Mouse (Mus musculus) cerebellum, postnatal 36 days (tissue): ENCODE data around the gene Bad.

Experiments used
- DNase-seq, 2 experiments: peaks; one replicate each; pipeline ENCODE4 v3.0.0; 2021 to 2022; ENCODE audit warnings: mixed read lengths in 2 of 2

The Bad gene

GRCm38 (mm10) chr19:6936299-6936698 is 5.4 kb upstream of the Bad start:
- no peak for DNase-seq

DNA sequence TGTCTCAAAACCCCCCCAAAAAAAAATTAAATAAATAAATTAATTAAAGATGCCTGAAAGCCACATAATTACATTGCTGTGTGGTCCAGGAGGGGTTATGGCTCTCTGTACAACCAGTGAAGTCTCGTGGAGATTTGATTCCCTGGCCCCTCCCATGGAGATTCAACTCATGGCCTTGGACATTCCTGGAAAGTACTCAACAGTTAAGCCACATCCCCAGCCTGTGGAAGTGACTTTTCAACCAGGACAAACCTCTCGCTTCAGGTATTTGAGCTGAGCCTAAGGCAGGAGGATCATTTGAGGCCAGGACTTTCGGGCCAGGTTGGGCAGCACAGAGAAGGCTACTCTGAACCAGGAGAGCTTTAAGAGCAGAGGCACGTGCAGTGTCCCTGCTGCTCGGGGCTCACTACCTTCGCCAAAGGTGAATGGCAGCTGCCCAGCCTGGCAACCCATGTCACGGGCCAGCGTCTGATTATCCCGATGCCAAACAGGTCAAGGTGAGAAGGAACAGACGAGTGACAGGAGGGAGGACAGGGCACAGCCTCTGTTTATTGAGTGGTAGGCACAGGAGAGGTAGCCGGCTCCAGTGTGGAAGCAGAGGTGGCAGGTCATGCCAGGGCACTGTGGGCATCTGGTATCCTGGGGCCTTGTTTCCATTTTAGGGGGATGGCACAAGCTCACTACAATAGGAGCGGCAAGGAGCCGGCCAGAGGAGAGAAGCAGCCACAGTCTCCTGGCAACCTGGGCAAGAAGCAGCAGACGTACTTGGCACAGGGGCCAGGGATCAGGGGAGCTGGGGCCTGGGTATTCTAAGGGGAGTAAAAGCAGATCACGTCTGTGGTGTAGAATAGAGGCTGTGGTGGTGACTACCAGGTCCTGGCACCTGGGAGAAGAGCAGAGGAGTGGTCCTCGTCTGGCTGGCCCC is 3.9 kb upstream of the Bad start:
- peak; percentile 59 to 66 for DNase-seq

DNA sequence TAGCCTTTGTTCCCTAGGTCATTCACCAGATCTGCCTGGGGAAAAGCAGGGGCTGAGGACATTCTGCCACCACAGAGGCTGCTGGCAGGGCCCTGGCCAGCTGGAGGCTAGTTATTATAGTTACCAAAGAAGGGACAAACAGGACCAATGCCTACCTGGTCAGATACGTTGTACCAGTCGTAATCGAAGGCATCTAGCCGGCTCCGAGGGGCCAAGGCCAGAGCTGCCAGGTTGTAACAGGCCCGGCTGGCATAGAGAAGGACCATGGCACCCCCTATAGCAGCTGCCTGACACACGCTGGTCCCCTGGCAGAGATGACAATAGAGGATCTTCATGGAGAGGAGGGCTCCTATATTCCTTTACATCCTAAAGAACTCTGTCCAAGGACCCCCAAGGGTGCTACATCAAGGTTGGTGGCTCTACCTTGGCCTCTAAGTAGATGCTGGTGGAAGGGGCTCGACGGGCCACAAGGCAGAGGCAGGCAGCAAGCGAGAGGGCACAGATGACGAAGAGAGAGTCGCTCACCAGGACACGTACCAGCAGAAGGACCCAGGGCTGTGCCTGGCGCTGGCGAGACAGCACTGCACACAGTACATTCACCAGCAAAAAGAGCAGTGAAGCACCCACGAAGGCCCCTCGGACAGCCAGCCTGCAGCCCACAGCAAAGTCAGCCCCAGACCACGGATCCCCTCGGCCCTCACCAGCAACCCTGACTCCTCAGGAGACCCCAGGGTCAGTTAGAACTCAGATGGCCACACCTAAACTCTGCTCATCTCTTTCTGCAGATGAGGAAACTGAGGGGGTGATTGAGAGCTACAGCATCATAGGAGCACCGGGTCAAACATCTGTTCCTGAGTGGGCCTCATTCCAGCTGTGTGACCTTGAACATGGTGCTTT is 2.3 kb upstream of the Bad start:
- DNase-seq, result no peak

DNA sequence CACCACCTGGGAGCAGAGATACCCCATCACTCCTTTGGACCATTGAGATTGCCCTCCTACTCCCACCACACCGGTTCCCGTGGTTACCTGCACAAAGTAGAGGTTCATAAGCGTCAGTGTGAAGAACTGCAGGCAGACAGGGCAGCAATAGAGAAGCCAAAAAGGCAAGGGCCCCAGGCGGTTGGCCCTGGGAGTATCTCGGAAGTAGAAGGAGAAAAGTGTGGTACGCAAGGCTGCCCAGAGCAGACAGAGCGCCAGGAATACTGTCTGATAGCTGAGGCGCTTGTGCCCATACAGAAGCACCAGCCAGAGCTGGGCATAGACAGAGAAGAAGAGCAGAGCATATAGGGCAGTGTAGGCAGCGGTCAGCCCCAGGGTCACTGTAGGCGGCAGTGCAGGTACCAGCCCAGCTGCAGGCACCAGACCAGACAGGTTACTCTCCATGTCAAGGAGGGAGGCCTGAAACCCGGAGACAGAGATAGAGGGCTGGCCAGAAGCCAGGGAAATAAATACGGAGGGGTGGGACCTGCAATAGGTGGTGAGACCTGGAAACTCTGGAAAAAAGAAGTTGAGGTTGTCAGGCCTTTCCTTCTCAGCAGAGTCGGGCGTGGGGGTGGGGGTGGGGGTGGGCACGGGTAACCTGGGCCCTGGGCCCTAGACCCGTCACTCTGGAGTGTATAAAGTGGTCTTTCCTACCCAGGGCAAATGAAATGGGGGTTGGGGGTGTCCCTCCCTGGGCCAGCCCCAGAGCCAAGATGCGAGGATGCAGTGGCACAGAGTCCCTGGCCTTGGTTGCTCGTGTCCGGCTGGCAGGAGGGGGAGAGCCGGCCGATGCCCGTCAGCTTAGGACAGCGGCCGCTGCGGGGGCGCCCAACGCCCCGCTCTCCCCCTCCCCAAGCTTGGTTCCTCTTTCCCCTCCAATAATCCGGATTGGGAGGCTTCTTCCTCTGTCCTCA is 987 bp upstream of the Bad start:
- no peak for DNase-seq

- peak; percentile 90 to 94 for DNase-seq
Measured at GRCm38 (mm10) chr19:6942249-6942691, 609 bp downstream of the Bad start, which contains the start of gene Gpr137. Gpr137 (minus strand) TSS chr19:6942480.

DNA sequence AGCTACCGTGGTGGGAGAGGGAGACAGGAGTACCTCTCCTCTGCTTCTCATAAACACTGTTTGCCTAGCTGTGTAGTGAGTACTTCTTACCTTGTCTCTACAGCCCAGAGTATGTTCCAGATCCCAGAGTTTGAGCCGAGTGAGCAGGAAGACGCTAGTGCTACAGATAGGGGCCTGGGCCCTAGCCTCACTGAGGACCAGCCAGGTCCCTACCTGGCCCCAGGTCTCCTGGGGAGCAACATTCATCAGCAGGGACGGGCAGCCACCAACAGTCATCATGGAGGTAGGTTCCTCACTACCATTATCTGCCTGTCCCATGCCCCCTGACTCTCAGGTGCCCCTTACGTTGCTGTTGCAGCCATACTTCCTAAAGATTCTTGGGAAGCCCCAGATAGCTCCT is 1.1 kb downstream of the Bad start:
- no peak for DNase-seq

DNA sequence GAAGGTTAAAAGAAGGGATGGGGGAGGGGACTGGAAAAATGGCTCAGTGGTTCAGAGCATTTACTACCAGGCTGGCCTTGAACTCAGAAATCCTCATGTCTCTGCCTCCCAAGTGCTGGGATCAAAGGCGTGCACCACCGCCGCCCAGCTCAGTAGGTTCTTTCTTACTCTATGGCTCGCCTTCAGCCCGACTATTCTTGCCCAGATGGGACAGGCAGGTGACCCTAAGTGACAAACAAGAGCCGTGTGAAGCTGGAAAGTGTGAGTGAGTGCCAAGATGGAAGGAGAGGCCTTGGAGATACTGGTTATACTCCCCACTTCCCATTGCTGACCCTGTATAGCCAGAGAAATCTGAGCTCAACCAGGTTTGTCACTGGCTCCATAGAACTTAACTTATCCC is 2.0 kb downstream of the Bad start:
- DNase-seq, result no peak

DNA sequence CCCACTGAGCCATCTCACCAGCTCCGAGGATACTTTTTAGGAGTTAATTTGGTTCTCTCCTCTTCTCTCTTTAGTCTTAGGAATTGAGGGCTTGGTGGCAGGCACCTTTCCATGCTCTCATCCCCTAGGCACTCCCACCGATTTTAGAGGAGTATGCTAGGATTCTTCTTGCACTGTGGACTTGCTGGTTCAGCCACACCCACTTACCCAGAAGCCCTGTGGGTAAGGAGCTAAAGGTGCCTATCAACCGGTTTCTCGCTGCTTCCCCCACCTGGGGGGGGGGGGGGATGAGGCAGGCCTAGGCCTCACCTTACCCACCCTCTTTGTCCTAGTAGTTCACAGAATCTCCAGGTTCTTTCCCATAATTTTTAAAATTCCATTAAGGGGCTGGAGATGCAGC is 6.1 kb downstream of the Bad start:
- no peak for DNase-seq

- DNase-seq, result peak; percentile 80 to 84
Measured at GRCm38 (mm10) chr19:6948186-6948585, 6.5 kb downstream of the Bad start.

DNA sequence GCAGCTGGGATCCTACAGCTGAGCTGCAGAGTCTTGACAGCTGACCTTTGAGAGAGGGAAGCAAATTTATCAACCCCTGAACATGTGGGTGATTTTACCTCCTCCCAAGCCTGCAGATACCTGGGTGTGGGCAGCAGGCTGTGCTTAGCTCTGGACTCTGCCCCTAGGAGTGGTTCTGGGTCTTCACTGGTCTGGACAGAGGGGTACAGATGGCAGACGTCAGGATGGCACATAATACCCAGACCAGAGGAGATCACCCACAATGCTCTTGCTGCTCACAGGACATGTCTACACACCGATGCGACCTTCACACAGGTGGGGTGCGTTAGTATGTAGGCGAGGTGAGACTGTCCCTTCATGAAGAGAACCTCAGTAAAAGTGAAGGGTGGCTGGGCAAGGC is 7.9 kb downstream of the Bad start:
- DNase-seq, result no peak

DNA sequence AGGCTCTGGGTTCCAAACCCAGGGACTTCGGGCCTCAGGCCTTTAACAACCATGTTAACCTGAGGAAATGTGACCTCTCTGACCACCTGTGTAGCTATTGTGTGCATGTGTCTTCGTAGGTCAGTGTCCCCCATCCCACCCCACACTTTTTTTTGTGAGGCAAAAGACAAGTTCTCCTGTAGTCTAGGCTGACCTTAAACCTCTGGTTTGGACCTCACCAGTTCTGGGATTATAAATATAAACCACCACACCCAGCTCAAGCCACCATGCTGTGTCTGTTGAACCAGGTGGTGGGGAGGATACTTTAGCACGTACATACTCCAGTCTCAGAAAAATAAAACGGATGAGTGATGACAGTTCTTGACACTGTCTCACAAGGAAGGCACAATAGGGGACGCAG is 8.3 kb downstream of the Bad start:
- DNase-seq, result no peak

DNA sequence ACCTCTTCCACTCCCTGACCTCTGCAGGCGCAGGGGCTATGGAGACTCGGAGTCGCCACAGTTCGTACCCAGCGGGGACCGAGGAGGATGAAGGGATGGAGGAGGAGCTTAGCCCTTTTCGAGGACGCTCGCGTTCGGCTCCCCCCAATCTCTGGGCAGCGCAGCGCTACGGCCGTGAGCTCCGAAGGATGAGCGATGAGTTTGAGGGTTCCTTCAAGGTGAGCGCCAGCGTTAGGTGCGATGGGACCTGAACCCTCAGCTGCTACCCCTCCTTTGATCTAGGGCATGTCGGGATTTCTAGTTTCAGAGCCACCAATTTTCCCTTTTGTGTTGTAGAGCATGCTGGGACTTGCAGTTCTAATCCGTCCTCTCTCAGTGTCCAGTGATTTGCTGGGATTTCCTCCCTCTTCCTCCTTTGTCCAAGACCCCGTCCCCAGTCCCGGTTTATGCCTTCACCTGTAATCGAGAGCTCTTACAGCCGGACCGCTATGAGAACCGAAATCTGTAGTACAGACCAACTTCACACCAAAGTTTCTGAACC is 9.0 kb downstream of the Bad start:
- DNase-seq, result peak; percentile 56 to 69

DNA sequence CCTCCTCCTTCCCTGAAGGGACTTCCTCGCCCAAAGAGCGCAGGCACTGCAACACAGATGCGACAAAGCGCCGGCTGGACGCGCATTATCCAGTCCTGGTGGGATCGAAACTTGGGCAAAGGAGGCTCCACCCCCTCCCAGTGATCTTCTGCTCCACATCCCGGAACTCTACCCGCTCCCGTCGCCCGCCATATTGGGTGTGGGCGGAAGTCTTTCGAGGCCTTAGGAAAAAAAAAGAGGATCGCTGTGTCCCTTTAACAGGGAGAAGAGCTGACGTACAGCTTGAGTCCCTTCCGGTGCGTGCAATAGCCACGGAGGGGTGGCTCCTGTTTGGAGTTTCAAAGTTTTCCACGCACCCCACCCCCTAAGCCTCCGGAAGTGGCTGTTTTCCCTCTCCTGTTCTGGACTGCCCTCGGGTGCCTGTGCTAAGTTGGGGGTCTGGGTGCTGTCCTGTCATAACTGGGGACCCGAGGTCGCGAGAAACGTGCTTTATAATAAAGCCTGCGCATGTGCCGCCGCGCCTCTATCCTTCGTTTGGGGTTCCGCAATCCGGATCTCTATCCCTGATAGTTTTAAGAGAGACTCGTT is 9.8 kb downstream of the Bad start:
- DNase-seq, result peak; percentile 92 to 93

GRCm38 (mm10) chr19:6951994-6952711 is 10.5 kb downstream of the Bad start:
- DNase-seq, result peak; percentile 69 to 79

GRCm38 (mm10) chr19:6952712-6953037 is 11.0 kb downstream of the Bad start:
- peak in 1 of 2 experiments; percentile 22 for DNase-seq

- DNase-seq, result peak in 1 of 2 experiments; percentile 47
Measured at GRCm38 (mm10) chr19:6954046-6954445, 12.4 kb downstream of the Bad start.

DNA sequence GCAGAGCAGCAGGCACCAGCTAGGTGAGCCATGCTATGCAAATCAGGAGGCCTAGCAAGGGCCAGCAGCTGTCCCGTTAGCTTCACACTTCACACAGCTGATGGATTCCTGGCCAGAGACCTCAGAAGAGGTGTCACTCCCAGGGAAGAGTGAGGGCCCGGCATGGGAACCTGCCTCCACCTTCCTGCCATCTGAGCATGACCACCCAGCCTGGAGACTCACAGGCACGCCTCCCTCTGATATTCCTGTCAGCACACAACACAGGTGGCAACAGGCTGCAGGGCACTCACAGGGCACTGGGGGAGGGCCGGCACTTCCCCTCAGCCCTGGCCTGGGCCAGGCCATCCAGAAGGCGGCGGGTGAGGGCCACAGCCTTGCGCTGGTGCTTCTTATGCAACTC is 13.8 kb downstream of the Bad start:
- no peak for DNase-seq

- no peak for DNase-seq
Measured at GRCm38 (mm10) chr19:6956461-6956860, 14.8 kb downstream of the Bad start.

GRCm38 (mm10) chr19:6968491-6969271 is 27.0 kb downstream of the Bad start:
- no peak for DNase-seq

DNA sequence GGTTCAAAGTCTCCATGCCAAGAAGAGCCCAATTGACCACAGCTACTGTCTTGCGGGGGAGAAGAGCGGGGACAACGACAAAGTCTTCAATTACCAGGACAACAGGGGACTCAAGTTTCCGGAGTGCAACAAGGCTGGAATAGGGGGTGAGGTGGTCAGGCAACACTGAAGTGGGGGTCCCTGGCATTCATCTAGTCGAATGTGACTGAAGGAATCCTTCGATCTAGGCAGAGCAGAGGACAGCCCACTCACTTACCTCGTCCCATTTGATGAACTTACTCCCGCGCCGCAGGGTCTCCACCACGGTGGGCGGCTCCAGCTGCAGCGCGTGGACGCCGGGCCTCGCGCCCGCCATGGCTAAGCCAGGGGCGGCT is 27.6 kb downstream of the Bad start:
- no peak for DNase-seq
